In the genomic region with DNA sequence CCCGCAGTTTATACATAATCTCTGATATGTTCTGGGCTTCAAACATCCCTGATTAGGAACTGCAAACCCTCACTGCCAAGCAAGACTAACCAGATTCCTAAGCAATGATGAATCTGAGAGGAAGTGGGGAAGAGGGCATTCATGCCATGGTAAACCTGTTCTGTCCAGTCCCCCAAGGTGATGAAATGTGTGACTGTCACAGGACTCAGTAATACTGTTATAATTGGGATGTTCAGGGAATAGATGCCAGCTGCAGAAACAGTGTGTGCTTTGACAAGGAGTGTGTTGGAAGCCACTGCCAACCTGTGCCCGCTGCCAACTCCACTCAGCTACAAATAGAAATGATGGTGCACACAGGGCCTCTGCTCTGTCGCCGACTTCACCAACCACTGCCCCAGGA, we compare ENCODE assay signal across 8 mouse cellular contexts.
DNase-seq lines count a peak whose midpoint lies in the region; ATAC-seq lines count a peak whose summit lies in the region.

No protein-coding gene starts in this region.

- H3K36me3 ChIP-seq in embryonic facial prominence, embryonic 14.5 days (ENCODE audit: control insufficient read depth, insufficient read depth, low read length): no peaks in the 10 kb centered on the region
- no peaks in the 10 kb centered on the region for H3K36me3 ChIP-seq in embryonic facial prominence, embryonic 10.5 days (replicated peaks)

- no peak overlapping the region for H3K4me2 ChIP-seq in embryonic facial prominence, embryonic 14.5 days (ENCODE audit: low read depth, low read length)

- intact Hi-C loops in gastrocnemius, postnatal 36 days (cut with DNase I): no loop called here

- H3K27ac ChIP-seq in embryonic facial prominence, embryonic 14.5 days (replicated peaks; ENCODE audit: low read depth, low read length): no peak overlapping the region
- H3K27ac ChIP-seq in embryonic facial prominence, embryonic 10.5 days (replicated peaks): no peak overlapping the region

- H3K9me3 ChIP-seq in embryonic facial prominence, embryonic 14.5 days (ENCODE audit: control insufficient read depth, low read length): no peaks in the 10 kb centered on the region
- H3K9me3 ChIP-seq in embryonic facial prominence, embryonic 10.5 days: no peaks in the 10 kb centered on the region

- H3K4me3 ChIP-seq in embryonic facial prominence, embryonic 14.5 days (ENCODE audit: low read depth, low read length): no peak overlapping the region
- H3K4me3 ChIP-seq in embryonic facial prominence, embryonic 10.5 days: no peak overlapping the region

- no peak overlapping the region for H3K9ac ChIP-seq in embryonic facial prominence, embryonic 14.5 days (ENCODE audit: low read depth, low read length)

- 0 out of 2 replicates have a peak, but pooled peaks have one; percentile 53 for ATAC-seq in embryonic facial prominence, embryonic 14.5 days (ENCODE audit: low read depth)
- no peak for ATAC-seq in megakaryocyte-erythroid progenitor cell, adult 5-6 weeks (replicated peaks; ENCODE audit: low FRiP score, low TSS enrichment, poor library complexity, severe bottlenecking)

- no peaks in the 10 kb centered on the region for H3K4me1 ChIP-seq in embryonic facial prominence, embryonic 14.5 days (ENCODE audit: control insufficient read depth, insufficient read depth, low read length)
- H3K4me1 ChIP-seq in embryonic facial prominence, embryonic 10.5 days: no peaks in the 10 kb centered on the region

- no peaks in the 10 kb centered on the region for H3K27me3 ChIP-seq in embryonic facial prominence, embryonic 14.5 days (replicated peaks; ENCODE audit: control insufficient read depth, insufficient read depth, low read length)
- no peaks in the 10 kb centered on the region for H3K27me3 ChIP-seq in embryonic facial prominence, embryonic 10.5 days (replicated peaks; ENCODE audit: low read depth, poor library complexity, severe bottlenecking)

- DNase-seq in embryonic facial prominence, embryonic 14.5 days (ENCODE audit: low spot score): peak; percentile 55
- no peak for DNase-seq in embryonic facial prominence, embryonic 10.5 days (ENCODE audit: low spot score)
- peak; percentile 23 for DNase-seq in NIH3T3 (ENCODE audit: low read depth)
- peak; percentile 15 to 20 for DNase-seq in gastrocnemius, postnatal 36 days
- peak; percentile 5 to 17 for DNase-seq in left cerebral cortex, adult 9 months (ENCODE audit: low spot score in 2 of 2)
- no peak for DNase-seq in ovary, postnatal 10 days (ENCODE audit: low spot score)
- no peak for DNase-seq in thymus, postnatal 14 days

- WGBS in embryonic facial prominence, embryonic 14.5 days: 87% methylated on average over 4 of the region's 4 CpGs
- 88% methylated on average over 4 of the region's 4 CpGs for WGBS in embryonic facial prominence, embryonic 10.5 days

Comparison
In these comparisons a context has a peak if more than half of its experiments do, and no peak if none do; other contexts are left out.
1. DNase-seq: peak in embryonic facial prominence, embryonic 14.5 days (single experiment), NIH3T3 (single experiment), gastrocnemius, postnatal 36 days (2 of 2) and left cerebral cortex, adult 9 months (2 of 2); none in embryonic facial prominence, embryonic 10.5 days (single experiment), ovary, postnatal 10 days (single experiment) and thymus, postnatal 14 days (single experiment).